Mouse (Mus musculus) embryonic fibroblast, embryonic 13.5 days (primary cell): ENCODE results near the gene Gfra1.

ENCODE experiments used
- CTCF ChIP-seq: IDR thresholded peaks from 2 replicates; pipeline ENCODE4 v1.5.1; 2011; ENCODE audit warnings: mild to moderate bottlenecking, control low read depth, low read length, moderate library complexity, borderline replicate concordance; ENCODE audit not compliant: insufficient read depth
- POLR2A ChIP-seq: IDR thresholded peaks from 2 replicates; pipeline ENCODE4 v1.6.1; 2011; ENCODE audit warnings: low read depth, mild to moderate bottlenecking, control low read depth, low read length, moderate library complexity

DNA sequence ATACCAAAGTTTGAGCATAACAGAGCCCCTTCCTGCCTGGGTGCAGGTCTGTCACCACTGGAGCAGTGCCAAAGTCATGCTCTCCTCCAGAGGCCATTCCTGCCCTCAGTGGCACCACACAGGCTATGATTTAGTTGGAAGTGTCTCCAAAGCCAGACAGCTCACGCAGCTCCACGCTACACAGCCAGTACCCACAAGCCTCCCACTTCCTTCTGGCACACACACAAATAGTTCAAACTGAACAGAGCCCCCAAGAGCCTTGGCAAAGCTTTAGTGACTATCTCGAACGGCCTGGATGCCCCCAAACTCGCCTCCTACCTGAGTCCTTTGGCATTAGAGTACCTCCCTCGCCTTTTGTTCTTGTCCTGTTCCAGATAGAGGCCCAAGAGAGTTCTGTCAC lies 56.5 kb downstream of the Gfra1 start:
- no peak for TF ChIP-seq CTCF
- no peak for TF ChIP-seq POLR2A
